Mouse (Mus musculus): Measurements from ENCODE around the gene Cd28. TPM values are rescaled to one million over a fixed set of nuclear protein-coding genes. Genes with fewer than 3 reads are reported as not detected.

The Cd28 gene
- polyA plus RNA-seq, 1 experiment: 0.02 TPM

DNA sequence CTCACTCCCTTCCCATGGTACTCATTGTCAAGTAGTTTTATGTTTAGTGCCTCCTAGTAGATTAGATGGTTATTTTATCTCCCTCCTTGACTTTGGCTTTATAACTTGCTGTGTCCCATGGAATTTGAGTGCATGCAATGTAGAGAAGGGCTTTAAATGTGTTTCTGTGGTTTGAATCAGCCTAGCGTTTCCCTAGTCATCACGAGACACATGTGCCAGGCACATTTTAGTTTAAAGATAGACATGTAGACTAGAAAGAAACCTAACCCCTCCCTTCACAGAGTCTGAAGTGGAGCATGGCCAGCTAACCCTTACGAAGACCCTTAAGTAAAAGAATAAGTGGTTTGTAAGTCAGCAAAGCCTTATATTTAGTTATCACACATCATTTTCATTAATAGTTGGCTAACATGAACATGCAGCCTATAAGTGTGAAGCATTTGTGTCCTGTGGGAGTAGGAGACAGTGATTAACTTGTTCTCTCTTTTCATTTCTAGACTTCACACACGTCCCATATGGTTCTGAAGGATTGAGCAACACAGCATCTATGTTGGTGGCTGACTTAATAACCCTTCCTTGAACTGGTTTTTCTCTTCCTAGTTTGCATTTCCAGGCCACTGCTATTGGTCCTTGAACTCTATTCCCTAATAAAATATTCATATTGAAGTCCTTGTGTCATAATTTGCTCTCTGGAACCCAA lies 86.7 kb downstream of the Cd28 start:
- no peaks in the 10 kb centered on the region for H3K27me3 ChIP-seq (ENCODE audit: control insufficient read depth, insufficient read depth, insufficient read length)
- no peaks in the 10 kb centered on the region for H3K79me2 ChIP-seq (ENCODE audit: control insufficient read depth, insufficient read depth)
- H3K4me3 ChIP-seq (ENCODE audit: insufficient read depth, poor library complexity, severe bottlenecking): no peak overlapping the region
- no peak for TF ChIP-seq CTCF (IDR thresholded peaks at IDR 0.05; ENCODE audit: control insufficient read depth, insufficient read depth, insufficient read length)
- TF ChIP-seq MAX (IDR thresholded peaks at IDR 0.05): no peak
- TF ChIP-seq USF1 (IDR thresholded peaks at IDR 0.05; ENCODE audit: low read depth): no peak
- no peak for TF ChIP-seq CEBPB (IDR thresholded peaks at IDR 0.05; ENCODE audit: low read depth)
- TF ChIP-seq MYOG (IDR thresholded peaks at IDR 0.05; ENCODE audit: control insufficient read depth, extremely low read depth, insufficient read length): no peak
- TF ChIP-seq FOSL1 (IDR thresholded peaks at IDR 0.05; ENCODE audit: insufficient read depth, low read length, poor library complexity, severe bottlenecking): no peak
- H3K79me3 ChIP-seq (ENCODE audit: low read depth): no peaks in the 10 kb centered on the region
- H3K36me3 ChIP-seq (ENCODE audit: control insufficient read depth, insufficient read depth): no peaks in the 10 kb centered on the region
- no peak overlapping the region for H3ac ChIP-seq (ENCODE audit: control insufficient read depth, insufficient read length, low read depth)

DNA sequence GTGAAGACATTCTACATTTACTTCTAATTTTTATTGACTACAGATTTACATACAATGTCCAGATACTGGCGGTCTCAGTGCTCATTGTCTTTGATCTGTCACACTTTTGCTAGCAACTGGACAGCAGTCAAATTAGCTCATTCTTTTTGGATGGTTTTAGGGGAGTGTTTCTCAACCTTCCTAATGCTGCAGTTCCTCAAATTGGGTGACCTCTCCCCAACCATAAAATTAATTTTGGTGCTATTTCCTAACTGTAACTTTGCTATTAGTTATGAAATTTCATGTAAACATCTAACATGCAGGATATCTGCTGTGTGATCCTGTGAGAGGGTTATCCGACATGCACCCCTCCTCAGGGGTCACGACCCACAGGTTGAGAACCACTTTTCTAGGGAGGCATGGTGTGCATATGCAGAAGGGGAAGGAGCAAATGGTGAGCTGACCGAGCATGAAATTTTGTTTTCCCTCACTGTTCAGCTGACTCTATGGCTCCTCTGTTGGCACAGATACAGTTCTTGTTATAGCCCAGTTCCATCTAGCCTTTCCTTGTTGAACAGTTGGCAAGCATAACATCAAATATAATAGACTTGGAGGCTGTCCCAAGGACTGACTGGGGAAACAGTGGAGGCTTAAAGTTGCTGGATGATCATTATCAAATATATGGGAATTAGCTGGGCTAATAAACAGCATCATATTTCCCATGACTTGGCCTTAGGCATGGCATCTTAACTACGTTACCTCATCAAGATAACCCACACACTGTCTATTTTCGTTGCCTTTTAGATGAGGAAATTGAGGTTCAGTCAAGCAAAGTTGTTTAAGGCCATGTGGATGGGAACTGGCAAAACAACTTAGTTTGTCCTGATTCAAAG lies 87.5 kb downstream of the Cd28 start:
- Histone ChIP-seq H3K79me2 (ENCODE audit: control insufficient read depth, insufficient read depth) (no peaks in the 10 kb centered on the region), H3K79me3 (ENCODE audit: low read depth) (no peaks in the 10 kb centered on the region), H3K27me3 (ENCODE audit: control insufficient read depth, insufficient read depth, insufficient read length) (no peaks in the 10 kb centered on the region), H3ac (ENCODE audit: control insufficient read depth, insufficient read length, low read depth) (no peak overlapping the region), H3K36me3 (ENCODE audit: control insufficient read depth, insufficient read depth) (no peaks in the 10 kb centered on the region), H3K4me3 (ENCODE audit: insufficient read depth, poor library complexity, severe bottlenecking) (no peak overlapping the region)
- TF ChIP-seq CTCF (IDR thresholded peaks at IDR 0.05; ENCODE audit: control insufficient read depth, insufficient read depth, insufficient read length) (no peak), MYOD1 (IDR thresholded peaks at IDR 0.05; ENCODE audit: control insufficient read depth, insufficient read length, low read depth) (no peak), FOSL1 (IDR thresholded peaks at IDR 0.05; ENCODE audit: insufficient read depth, low read length, poor library complexity, severe bottlenecking) (no peak), MYOG (IDR thresholded peaks at IDR 0.05; ENCODE audit: control insufficient read depth, extremely low read depth, insufficient read length) (no peak), MAX (IDR thresholded peaks at IDR 0.05) (no peak), CEBPB (IDR thresholded peaks at IDR 0.05; ENCODE audit: low read depth) (no peak), USF1 (IDR thresholded peaks at IDR 0.05; ENCODE audit: low read depth) (no peak)

DNA sequence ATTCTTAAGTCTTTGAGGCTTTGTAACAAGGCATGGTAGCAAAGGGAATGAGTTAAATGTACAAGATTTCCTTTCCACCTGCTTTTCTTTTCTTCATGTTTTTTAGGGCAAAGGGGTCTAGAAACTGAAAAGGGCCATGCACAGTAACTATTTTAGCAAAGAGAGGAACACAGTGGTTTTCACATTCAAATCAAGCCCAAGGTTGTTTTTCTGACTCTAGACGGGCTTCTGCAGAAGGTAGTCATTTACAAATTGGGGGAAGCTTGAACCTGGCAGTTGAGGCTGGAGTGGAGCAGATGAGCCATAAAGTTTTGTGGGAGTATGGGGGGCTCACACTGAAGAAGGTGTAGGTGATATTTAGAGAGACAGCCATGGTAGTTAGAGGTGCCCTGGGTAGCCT lies 88.6 kb downstream of the Cd28 start:
- TF ChIP-seq MYOD1 (IDR thresholded peaks at IDR 0.05; ENCODE audit: control insufficient read depth, insufficient read length, low read depth) (no peak), FOSL1 (IDR thresholded peaks at IDR 0.05; ENCODE audit: insufficient read depth, low read length, poor library complexity, severe bottlenecking) (no peak), USF1 (IDR thresholded peaks at IDR 0.05; ENCODE audit: low read depth) (no peak), MAX (IDR thresholded peaks at IDR 0.05) (no peak), CEBPB (IDR thresholded peaks at IDR 0.05; ENCODE audit: low read depth) (no peak), MYOG (IDR thresholded peaks at IDR 0.05; ENCODE audit: control insufficient read depth, extremely low read depth, insufficient read length) (no peak), CTCF (IDR thresholded peaks at IDR 0.05; ENCODE audit: control insufficient read depth, insufficient read depth, insufficient read length) (no peak)
- H3K79me3 ChIP-seq (ENCODE audit: low read depth): no peaks in the 10 kb centered on the region
- no peaks in the 10 kb centered on the region for H3K27me3 ChIP-seq (ENCODE audit: control insufficient read depth, insufficient read depth, insufficient read length)
- no peak overlapping the region for H3K4me3 ChIP-seq (ENCODE audit: insufficient read depth, poor library complexity, severe bottlenecking)
- no peaks in the 10 kb centered on the region for H3K79me2 ChIP-seq (ENCODE audit: control insufficient read depth, insufficient read depth)
- no peak overlapping the region for H3ac ChIP-seq (ENCODE audit: control insufficient read depth, insufficient read length, low read depth)
- H3K36me3 ChIP-seq (ENCODE audit: control insufficient read depth, insufficient read depth): no peaks in the 10 kb centered on the region

DNA sequence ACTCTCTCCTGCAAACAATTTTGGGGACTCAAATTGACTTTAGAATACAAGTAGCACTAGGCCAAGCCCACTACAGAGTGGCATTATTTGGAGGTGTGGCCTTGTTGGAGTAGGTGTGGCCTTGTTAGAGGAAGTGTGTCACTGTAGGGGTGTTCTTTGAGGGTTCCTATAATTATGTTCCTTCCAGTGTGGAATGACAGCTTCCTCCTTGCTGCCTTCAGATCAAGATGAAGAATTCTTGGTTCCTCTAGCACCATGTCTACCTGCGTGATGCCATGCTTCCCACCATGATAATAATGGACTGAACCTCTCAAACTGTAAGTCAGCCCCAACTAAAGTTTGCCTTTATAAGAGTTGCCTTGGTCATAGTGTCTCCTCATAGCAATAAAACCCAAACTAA lies 91.1 kb downstream of the Cd28 start:
- TF ChIP-seq MYOG (IDR thresholded peaks at IDR 0.05; ENCODE audit: control insufficient read depth, extremely low read depth, insufficient read length) (no peak), FOSL1 (IDR thresholded peaks at IDR 0.05; ENCODE audit: insufficient read depth, low read length, poor library complexity, severe bottlenecking) (no peak), MAX (IDR thresholded peaks at IDR 0.05) (no peak), CTCF (IDR thresholded peaks at IDR 0.05; ENCODE audit: control insufficient read depth, insufficient read depth, insufficient read length) (no peak)
- Histone ChIP-seq H3K4me3 (ENCODE audit: insufficient read depth, poor library complexity, severe bottlenecking) (no peak overlapping the region), H3K36me3 (ENCODE audit: control insufficient read depth, insufficient read depth) (no peaks in the 10 kb centered on the region), H3K79me2 (ENCODE audit: control insufficient read depth, insufficient read depth) (no peaks in the 10 kb centered on the region), H3K27me3 (ENCODE audit: control insufficient read depth, insufficient read depth, insufficient read length) (no peaks in the 10 kb centered on the region), H3ac (ENCODE audit: control insufficient read depth, insufficient read length, low read depth) (no peak overlapping the region), H3K79me3 (ENCODE audit: low read depth) (no peaks in the 10 kb centered on the region)

DNA sequence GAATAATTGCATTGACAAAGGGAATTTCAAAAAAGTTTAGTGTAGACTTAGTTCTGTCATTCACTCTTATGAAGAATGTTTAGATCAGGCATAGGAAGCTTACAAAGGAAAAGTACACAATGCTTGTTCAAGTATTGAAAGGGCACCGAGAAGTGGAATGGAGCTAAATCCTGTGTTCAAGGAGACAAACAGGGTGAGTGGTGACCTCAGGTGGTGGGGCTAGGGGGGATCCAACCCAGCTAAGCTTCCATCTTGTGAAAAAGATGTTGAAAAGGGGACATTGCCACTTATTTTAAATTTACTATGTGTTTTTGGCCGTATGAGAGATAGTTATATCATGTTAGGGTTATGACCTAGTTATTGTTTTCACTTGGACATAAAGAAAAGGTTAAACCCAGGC lies 91.9 kb downstream of the Cd28 start:
- Histone ChIP-seq H3K4me3 (ENCODE audit: insufficient read depth, poor library complexity, severe bottlenecking) (no peak overlapping the region), H3K79me2 (ENCODE audit: control insufficient read depth, insufficient read depth) (no peaks in the 10 kb centered on the region), H3K36me3 (ENCODE audit: control insufficient read depth, insufficient read depth) (no peaks in the 10 kb centered on the region), H3ac (ENCODE audit: control insufficient read depth, insufficient read length, low read depth) (no peak overlapping the region), H3K79me3 (ENCODE audit: low read depth) (no peaks in the 10 kb centered on the region), H3K27me3 (ENCODE audit: control insufficient read depth, insufficient read depth, insufficient read length) (no peaks in the 10 kb centered on the region)
- TF ChIP-seq CEBPB (IDR thresholded peaks at IDR 0.05; ENCODE audit: low read depth) (no peak), USF1 (IDR thresholded peaks at IDR 0.05; ENCODE audit: low read depth) (no peak)
